Mouse (Mus musculus): ENCODE results near the gene Eif2a. TPM values are rescaled to one million over a fixed set of nuclear protein-coding genes. Genes with fewer than 3 reads are reported as not detected.

Eif2a gene
- total RNA-seq, 1 experiment from 2014 or later: 115 TPM

GRCm38 (mm10) chr3:58517258-58517657, 8.4 kb upstream of the Eif2a start:
- ATAC-seq (replicated peaks in 1 of 2; ENCODE audit: insufficient read depth in 1 of 2, low FRiP score in 2 of 2, low TSS enrichment in 1 of 2, low read depth in 1 of 2, poor library complexity in 2 of 2, severe bottlenecking in 2 of 2): peak in 1 of 2 experiments; percentile 38; a peak in 2 of 4 replicates

GRCm38 (mm10) chr3:58517800-58518199, 7.8 kb upstream of the Eif2a start:
- ATAC-seq (replicated peaks in 1 of 2; ENCODE audit: insufficient read depth in 1 of 2, low FRiP score in 2 of 2, low TSS enrichment in 1 of 2, low read depth in 1 of 2, poor library complexity in 2 of 2, severe bottlenecking in 2 of 2): no peak

GRCm38 (mm10) chr3:58518962-58519361, 6.7 kb upstream of the Eif2a start:
- no peak for ATAC-seq (replicated peaks in 1 of 2; ENCODE audit: insufficient read depth in 1 of 2, low FRiP score in 2 of 2, low TSS enrichment in 1 of 2, low read depth in 1 of 2, poor library complexity in 2 of 2, severe bottlenecking in 2 of 2)

- no peak for ATAC-seq (replicated peaks in 1 of 2; ENCODE audit: insufficient read depth in 1 of 2, low FRiP score in 2 of 2, low TSS enrichment in 1 of 2, low read depth in 1 of 2, poor library complexity in 2 of 2, severe bottlenecking in 2 of 2)
Measured at GRCm38 (mm10) chr3:58519536-58519935, 6.1 kb upstream of the Eif2a start.

GRCm38 (mm10) chr3:58520286-58520685, 5.3 kb upstream of the Eif2a start:
- peak in 1 of 2 experiments; percentile 19; a peak in 1 of 4 replicates for ATAC-seq (replicated peaks in 1 of 2; ENCODE audit: insufficient read depth in 1 of 2, low FRiP score in 2 of 2, low TSS enrichment in 1 of 2, low read depth in 1 of 2, poor library complexity in 2 of 2, severe bottlenecking in 2 of 2)

DNA sequence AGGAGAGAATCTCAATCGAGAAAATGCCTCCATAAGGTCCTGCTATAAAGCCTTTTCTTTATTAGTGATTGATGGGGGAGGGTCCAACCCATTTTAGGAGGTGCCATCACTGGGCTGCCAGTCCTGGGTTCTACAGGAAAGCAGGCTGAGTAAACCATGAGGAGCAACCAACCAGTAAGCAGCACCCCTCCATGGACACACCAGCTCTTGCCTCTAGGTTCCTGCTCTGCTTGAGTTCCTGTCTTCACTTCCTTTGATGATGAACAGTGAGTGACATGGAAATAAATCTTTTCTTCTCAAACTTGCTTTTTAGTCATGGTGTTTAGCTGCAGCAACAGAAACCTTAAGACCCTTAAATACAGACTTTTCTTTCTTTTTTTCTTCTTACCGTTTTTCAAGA, 4.3 kb upstream of the Eif2a start:
- no peak for ATAC-seq (replicated peaks in 1 of 2; ENCODE audit: insufficient read depth in 1 of 2, low FRiP score in 2 of 2, low TSS enrichment in 1 of 2, low read depth in 1 of 2, poor library complexity in 2 of 2, severe bottlenecking in 2 of 2)

- ATAC-seq (replicated peaks in 1 of 2; ENCODE audit: insufficient read depth in 1 of 2, low FRiP score in 2 of 2, low TSS enrichment in 1 of 2, low read depth in 1 of 2, poor library complexity in 2 of 2, severe bottlenecking in 2 of 2): no peak
Measured at GRCm38 (mm10) chr3:58523386-58523785, 2.2 kb upstream of the Eif2a start.

DNA sequence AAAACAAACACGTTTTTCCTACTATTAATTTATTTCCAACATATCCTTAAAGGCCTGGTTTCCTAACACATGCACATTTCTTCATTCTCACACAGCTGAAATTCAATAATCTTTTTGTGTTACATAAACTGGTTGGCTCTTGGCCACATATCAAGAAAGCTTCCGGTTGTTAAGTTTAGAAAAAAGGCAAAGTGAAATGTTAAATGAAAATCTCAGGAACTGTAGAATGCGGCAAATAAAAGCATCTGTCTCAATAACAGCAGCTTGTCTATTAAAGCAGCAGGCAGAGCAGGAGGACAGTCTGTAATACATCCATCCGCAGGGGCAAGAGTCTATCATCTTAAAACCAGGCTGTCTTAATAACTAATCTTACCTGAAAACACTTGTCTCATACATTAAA, 1.4 kb upstream of the Eif2a start:
- ATAC-seq (replicated peaks in 1 of 2; ENCODE audit: insufficient read depth in 1 of 2, low FRiP score in 2 of 2, low TSS enrichment in 1 of 2, low read depth in 1 of 2, poor library complexity in 2 of 2, severe bottlenecking in 2 of 2): no peak

- peak in 1 of 2 experiments; percentile 1; a peak in 1 of 4 replicates for ATAC-seq (replicated peaks in 1 of 2; ENCODE audit: insufficient read depth in 1 of 2, low FRiP score in 2 of 2, low TSS enrichment in 1 of 2, low read depth in 1 of 2, poor library complexity in 2 of 2, severe bottlenecking in 2 of 2)
Measured at GRCm38 (mm10) chr3:58525166-58525565, 455 bp upstream of the Eif2a start.

DNA sequence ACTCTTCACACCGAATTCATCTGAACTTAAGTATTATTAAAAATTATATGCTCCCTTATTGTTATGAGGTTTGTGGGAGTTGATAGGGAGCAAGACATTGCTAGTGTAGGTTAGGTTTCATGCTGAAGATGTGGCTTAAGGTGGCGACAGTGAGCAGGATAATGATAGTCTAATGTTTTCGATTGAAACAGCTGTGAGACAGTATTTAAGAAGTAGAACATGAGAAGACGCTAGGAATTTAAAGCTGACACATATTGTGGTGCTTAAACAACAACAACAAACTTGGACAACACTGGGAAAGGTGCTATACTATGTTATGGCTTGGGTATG, 752 bp downstream of the Eif2a start:
- ATAC-seq (replicated peaks in 1 of 2; ENCODE audit: insufficient read depth in 1 of 2, low FRiP score in 2 of 2, low TSS enrichment in 1 of 2, low read depth in 1 of 2, poor library complexity in 2 of 2, severe bottlenecking in 2 of 2): no peak

- no peak for ATAC-seq (replicated peaks in 1 of 2; ENCODE audit: insufficient read depth in 1 of 2, low FRiP score in 2 of 2, low TSS enrichment in 1 of 2, low read depth in 1 of 2, poor library complexity in 2 of 2, severe bottlenecking in 2 of 2)
Measured at GRCm38 (mm10) chr3:58536573-58536972, 11.0 kb downstream of the Eif2a start.

DNA sequence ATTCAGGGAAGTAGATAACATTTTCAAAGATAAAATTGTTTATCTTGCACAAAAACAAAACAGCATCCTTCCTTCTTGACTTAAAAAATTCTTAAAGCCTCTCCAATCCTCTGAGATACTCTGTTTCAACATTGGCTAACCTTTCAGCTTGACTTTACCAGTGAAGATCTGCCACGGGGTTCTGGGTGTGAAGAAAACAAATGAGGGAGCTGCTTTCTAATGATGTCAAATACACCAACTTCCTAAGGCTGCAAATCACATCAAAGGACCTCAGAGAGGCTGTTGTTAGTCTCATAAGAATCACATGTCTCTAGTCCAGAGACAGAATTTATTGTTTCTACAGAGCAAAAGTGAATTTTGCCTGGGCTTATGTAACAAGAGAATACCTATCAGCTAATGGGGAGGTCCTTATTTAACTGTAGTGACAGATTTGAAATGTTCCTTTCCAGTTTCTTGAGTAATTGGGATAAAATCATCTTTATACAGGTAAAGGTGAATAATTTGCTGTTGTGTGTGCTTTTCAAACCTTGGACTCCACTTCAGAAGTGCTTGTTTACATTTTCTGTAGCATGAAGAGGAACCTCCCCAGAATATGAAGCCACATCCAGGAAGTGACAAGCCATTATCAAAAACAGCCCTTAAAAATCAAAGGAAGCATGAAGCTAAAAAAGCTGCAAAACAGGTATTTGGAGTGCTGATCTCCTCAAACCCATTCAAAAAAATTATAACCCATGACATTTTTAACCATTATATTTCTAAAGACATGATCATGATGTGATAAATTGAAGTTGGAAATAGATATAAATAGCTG, 26.6 kb downstream of the Eif2a start:
- no peak for ATAC-seq (replicated peaks in 1 of 2; ENCODE audit: insufficient read depth in 1 of 2, low FRiP score in 2 of 2, low TSS enrichment in 1 of 2, low read depth in 1 of 2, poor library complexity in 2 of 2, severe bottlenecking in 2 of 2)

GRCm38 (mm10) chr3:58556649-58557048, 31.0 kb downstream of the Eif2a start:
- ATAC-seq (replicated peaks in 1 of 2; ENCODE audit: insufficient read depth in 1 of 2, low FRiP score in 2 of 2, low TSS enrichment in 1 of 2, low read depth in 1 of 2, poor library complexity in 2 of 2, severe bottlenecking in 2 of 2): peak; percentile 56 to 72

- peak in 1 of 2 experiments; percentile 42; a peak in 2 of 4 replicates for ATAC-seq (replicated peaks in 1 of 2; ENCODE audit: insufficient read depth in 1 of 2, low FRiP score in 2 of 2, low TSS enrichment in 1 of 2, low read depth in 1 of 2, poor library complexity in 2 of 2, severe bottlenecking in 2 of 2)
Measured at GRCm38 (mm10) chr3:58559887-58560286, 34.3 kb downstream of the Eif2a start.

DNA sequence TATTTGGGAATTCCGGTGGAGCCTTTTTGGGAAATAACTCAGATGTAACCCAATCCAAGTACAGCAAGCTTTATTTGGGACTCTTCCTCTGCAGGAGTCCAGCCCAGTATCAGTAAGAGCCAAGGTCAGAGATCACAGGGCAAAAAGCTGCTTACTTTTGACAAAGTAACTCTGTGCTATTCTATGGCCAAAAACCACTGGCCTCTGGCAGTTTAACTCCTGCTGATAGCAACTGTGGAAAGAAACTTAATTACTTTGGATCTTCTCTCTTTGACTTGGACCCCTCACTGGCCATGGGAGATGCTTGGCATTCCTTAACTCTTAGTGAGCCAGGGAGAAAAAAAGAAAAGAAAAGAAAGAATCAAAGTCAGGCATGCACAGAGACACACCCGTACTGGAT, 35.8 kb downstream of the Eif2a start:
- ATAC-seq (replicated peaks in 1 of 2; ENCODE audit: insufficient read depth in 1 of 2, low FRiP score in 2 of 2, low TSS enrichment in 1 of 2, low read depth in 1 of 2, poor library complexity in 2 of 2, severe bottlenecking in 2 of 2): no peak

GRCm38 (mm10) chr3:58570821-58571220, 45.2 kb downstream of the Eif2a start:
- no peak for ATAC-seq (replicated peaks in 1 of 2; ENCODE audit: insufficient read depth in 1 of 2, low FRiP score in 2 of 2, low TSS enrichment in 1 of 2, low read depth in 1 of 2, poor library complexity in 2 of 2, severe bottlenecking in 2 of 2)

DNA sequence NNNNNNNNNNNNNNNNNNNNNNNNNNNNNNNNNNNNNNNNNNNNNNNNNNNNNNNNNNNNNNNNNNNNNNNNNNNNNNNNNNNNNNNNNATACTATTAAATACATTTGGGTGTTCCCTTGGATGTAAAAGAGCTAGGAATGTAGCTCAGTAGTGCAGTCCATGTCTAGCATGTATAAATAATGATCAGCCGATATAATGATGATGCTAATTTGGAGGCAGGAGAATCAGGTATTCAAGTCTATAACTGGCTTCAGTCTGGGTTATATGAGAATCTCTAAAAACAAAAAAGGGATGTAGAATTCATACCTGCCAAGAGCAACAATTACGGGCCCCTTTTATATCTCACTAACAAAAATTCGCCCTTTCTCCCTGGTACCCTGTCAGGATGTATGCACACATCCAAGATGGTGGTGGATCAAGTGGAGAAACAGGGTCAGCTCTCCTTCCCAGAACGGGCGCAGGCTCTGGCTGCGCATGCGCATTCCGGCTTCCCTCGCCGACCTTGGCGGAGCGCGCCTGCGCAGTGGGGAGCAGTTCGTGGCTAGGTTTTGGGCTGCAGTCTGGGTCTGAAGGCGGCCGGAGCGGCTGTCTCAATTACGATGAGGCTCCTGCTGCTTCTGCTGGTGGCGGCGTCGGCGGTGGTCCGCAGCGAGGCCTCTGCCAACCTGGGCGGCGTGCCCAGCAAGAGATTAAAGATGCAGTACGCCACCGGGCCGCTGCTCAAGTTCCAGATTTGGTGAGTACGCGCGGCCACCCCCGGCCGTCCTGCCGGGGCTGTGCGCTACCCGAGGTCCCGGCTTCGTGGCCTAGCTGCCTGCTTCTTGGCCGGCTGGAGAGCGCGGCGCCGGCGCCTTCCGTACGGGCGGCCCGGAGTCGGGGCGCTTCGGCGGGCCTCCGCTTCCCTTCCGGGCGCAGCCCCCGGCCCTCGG, 50.8 kb downstream of the Eif2a start, which contains the start of gene Selenot:
Selenot (plus strand) TSS at position 500 of the 930 bp plus-strand sequence.
- ATAC-seq (replicated peaks in 1 of 2; ENCODE audit: insufficient read depth in 1 of 2, low FRiP score in 2 of 2, low TSS enrichment in 1 of 2, low read depth in 1 of 2, poor library complexity in 2 of 2, severe bottlenecking in 2 of 2): peak; percentile 90 to 92

DNA sequence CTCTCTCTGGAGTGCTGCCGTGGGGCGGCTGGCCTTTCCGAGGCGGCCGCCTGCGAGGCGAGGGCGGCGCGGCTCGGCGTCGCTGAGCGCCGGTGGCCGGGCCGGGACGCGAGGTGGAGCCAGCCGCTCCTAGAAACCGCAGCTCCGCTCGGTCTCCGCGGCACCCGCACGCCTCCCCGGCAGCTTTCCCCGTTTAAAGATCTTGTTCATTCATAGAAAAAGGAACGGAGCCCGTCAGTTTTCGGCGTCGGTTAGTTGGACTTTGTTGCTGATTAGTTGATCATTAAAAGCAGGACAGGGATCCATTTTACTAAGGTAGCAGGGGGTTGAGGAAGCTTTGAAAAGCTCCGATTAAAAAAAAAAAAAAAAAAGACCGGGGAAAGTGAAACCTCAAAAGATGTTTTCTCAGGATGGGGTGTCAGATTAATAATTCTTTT, 51.5 kb downstream of the Eif2a start:
- ATAC-seq (replicated peaks in 1 of 2; ENCODE audit: insufficient read depth in 1 of 2, low FRiP score in 2 of 2, low TSS enrichment in 1 of 2, low read depth in 1 of 2, poor library complexity in 2 of 2, severe bottlenecking in 2 of 2): peak; percentile 6 to 41; a peak in 2 of 4 replicates
